Mouse (Mus musculus): ENCODE data around the gene Akr1cl. TPM values are rescaled to one million over a fixed set of nuclear protein-coding genes. Genes with fewer than 3 reads are reported as not detected.
"Not testable (repeated sequence)": the region's sequence is repeated elsewhere in the genome, so short reads cannot be mapped to it uniquely, and the experiment has no call there.

Gene Akr1cl
- not detected for total RNA-seq (2021)
- long read RNA-seq, experiment 1: 0 reads
- long read RNA-seq, experiment 2: 0 reads

DNA sequence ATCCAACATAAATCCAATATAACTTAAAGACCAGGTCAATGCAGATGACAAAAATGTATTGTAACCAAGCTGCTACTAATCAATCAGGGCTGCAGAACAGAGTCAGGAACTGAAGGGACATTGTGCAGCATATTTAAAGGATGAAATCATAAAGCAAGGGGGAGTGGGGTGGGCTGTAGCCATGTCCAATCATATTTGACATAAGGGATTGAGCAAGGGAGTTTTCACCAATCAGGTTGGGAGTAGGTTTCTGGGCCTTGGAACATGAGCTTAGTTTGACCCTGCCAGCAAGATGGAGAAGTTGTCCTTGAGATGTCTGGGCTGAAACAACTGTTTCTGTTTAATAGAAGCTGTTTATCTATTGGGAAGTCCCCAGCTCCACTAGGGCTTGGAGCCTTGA is at the start of gene Akr1cl:
Gene Akr1cl, minus strand, starts transcription at position 119 of the 400 bp plus-strand sequence.
- Histone ChIP-seq H3K4me3 (no peak within 1 kb of the TSS), H3K27ac (no peak within 1 kb of the TSS)
- DNase-seq (ENCODE audit: extremely low spot score in 1 of 2, low spot score in 2 of 2): no peak
- no peak for TF ChIP-seq CTCF (IDR thresholded peaks at IDR 0.05)
- intact Hi-C loops (cut with DNase I): no loop called here

DNA sequence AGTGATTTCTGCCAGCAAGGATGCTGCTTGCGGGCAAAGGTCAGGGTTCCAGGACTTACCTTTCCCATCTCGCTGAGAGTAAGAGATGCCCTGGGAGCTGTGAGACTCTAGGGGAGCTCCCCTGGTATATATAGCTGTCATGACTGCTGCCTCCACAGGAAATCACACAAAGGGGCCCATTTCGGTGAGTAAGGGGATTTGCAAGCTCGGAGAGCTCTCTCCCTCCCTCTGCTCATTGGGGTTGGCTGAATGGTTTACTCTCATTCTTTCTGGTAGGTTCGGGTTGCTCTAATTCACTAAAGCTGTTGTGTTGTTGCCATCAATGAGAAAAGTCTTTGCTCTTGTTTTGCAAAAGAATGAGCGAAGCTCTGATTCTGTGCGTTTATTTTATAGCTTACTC is 49.6 kb upstream of the Akr1cl start, which contains the start of gene Crygb:
Gene Crygb, minus strand, starts transcription at position 101 of the 400 bp plus-strand sequence.
- TF ChIP-seq CTCF (IDR thresholded peaks at IDR 0.05): no peak
- intact Hi-C loops (cut with DNase I): no loop called here
- no peak within 1 kb of the TSS for H3K4me3 ChIP-seq
- H3K27ac ChIP-seq: no peak within 1 kb of the TSS
- DNase-seq (ENCODE audit: extremely low spot score in 1 of 2, low spot score in 2 of 2): no peak

DNA sequence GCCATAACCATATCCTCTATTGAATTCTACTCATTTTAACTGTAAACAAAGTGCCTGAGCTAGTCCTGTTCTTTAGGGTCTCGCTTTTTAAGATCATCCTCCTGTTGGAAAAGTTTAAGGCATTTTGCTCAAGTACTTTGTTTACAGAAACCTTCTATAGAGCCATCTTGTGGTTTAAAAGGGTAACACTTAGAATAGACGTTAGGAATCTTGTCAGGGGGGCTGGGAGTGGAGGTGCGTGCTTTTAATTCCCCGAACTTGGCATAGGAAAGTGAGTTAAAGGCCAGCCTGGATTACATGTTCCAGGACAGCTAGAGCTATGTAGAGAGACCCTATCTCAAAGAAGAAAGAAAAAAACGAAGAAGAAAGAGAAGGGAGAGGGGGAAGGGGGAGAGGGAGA is 43.0 kb upstream of the Akr1cl start:
- intact Hi-C loops (cut with DNase I): loop anchor here (2.0 to 10.0 kb wide), 2 partner anchors 29 to 1421 kb away; no protein-coding TSS in a partner anchor
- Histone ChIP-seq H3K27ac (no peak overlapping the region), H3K4me3 (no peak overlapping the region)
- DNase-seq (ENCODE audit: extremely low spot score in 1 of 2, low spot score in 2 of 2): no peak
- peak; percentile 52 for TF ChIP-seq CTCF (IDR thresholded peaks at IDR 0.05)

DNA sequence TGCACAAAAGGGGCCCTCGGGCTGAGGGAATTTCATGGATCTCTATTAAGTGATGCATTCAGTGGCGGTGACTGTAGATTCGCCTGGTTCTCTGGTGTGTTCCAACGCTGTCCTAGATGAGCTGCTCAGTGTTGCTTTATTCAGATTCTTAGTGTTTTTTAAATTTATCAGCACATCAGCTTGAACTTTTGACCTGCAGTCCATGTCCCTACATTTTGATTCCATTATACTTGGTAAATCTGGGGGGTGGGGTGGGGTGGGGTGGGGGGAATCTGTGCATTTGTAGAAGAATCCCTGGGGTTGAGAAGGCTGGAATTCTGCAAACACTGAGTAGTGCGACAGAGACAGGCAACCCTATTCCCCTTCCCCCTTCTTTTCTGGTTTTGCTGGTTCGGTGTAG is 41.0 kb upstream of the Akr1cl start, which contains the start of gene Crygc:
Gene Crygc, minus strand, starts transcription at position 101 of the 400 bp plus-strand sequence.
- no peak within 1 kb of the TSS for H3K27ac ChIP-seq
- H3K4me3 ChIP-seq: no peak within 1 kb of the TSS
- intact Hi-C loops (cut with DNase I): loop anchor here (10.0 kb wide), 1 partner anchor 1419 kb away; no protein-coding TSS in a partner anchor
- TF ChIP-seq CTCF (IDR thresholded peaks at IDR 0.05): no peak
- no peak for DNase-seq (ENCODE audit: extremely low spot score in 1 of 2, low spot score in 2 of 2)

DNA sequence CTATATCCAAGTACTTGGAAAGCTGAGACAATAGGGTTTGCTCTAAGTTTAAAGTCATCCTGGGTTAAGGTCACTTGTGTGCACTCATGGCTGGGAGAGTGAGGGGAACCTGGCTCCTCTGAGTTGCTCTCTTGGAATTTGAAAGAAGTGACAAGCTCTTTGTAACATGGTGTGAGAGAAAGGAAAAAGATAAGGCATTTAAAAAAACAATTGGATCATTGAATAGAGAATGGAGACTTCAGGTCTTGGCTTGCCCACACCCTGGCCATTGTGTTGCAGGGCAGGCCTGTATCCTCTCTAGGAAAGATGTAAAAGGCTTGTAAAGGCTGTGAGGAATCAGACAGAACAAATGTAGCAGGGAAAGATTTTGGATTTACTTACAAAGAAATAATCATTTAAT is 35.3 kb upstream of the Akr1cl start:
- no peak for DNase-seq (ENCODE audit: extremely low spot score in 1 of 2, low spot score in 2 of 2)
- TF ChIP-seq CTCF (IDR thresholded peaks at IDR 0.05): no peak

DNA sequence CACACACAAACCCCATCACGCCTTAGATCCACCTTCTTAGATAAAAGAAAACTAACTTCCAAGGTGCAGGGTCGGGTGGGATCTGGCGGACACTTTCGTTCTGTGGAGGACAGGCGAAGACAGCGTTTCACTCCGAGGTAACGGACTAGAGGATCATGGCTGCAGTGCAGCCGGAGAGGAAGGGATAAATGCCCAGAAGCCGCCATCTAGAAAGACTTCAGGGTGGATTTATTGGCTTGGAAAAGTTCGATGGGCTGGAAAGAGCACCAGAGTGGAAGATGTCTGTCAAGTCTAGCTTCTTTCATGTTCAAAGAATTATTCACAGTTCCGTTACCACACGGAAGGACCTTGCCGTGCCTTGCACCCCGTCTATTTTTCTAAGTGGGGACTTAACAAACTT is 31.6 kb upstream of the Akr1cl start:
- H3K4me3 ChIP-seq: no peak overlapping the region
- no peak overlapping the region for H3K27ac ChIP-seq
- intact Hi-C loops (cut with DNase I): no loop called here
- no peak for TF ChIP-seq CTCF (IDR thresholded peaks at IDR 0.05)
- DNase-seq (ENCODE audit: extremely low spot score in 1 of 2, low spot score in 2 of 2): no peak

More for the DNA sequence above, 35.3 kb upstream of the Akr1cl start:
- Histone ChIP-seq H3K4me3 (no peak overlapping the region), H3K27ac (no peak overlapping the region)
- intact Hi-C loops (cut with DNase I): no loop called here

DNA sequence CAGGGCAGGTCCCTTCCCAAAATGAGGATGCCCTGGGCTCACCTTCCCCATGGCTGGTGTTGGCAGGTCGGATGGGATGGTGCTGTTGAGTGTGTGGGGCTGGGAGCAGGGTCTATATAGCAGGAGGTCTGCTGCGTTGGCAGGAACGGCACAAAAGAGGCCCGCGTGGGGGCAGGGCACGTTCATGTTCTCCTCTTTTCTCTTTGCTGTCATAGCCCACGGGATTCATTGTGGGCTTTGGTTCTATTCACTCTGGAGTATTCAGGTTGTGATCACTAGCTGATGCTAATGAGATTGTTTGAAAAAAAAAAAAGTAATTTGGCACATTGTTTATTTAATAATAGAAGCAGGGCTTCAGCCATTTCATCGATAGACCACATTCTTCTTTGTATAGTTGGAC is 30.8 kb upstream of the Akr1cl start, which contains the start of gene Crygd:
Gene Crygd, minus strand, starts transcription at position 101 of the 400 bp plus-strand sequence.
- intact Hi-C loops (cut with DNase I): no loop called here
- Histone ChIP-seq H3K27ac (no peak within 1 kb of the TSS), H3K4me3 (no peak within 1 kb of the TSS)
- no peak for TF ChIP-seq CTCF (IDR thresholded peaks at IDR 0.05)
- DNase-seq (ENCODE audit: extremely low spot score in 1 of 2, low spot score in 2 of 2): no peak

DNA sequence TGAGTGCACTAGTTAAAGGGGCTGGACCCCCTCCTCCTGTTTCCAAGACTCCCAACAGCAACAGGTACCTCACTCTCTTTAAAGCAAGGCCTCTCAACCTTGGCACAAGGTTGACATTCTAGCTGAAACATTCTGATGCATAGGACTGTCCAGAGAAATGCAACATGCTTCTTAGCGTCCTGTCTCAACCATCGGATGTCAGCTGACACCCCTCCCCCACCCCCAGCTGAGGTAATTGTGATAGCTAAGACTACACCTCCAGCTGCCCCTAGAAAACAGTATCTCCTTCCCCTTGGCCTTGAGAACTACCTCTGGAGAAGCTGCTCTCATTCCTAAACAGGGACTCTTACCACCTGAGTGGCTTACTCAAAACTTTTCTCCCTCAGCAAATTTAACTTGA is 19.6 kb upstream of the Akr1cl start:
- intact Hi-C loops (cut with DNase I): no loop called here
- H3K27ac ChIP-seq: no peak overlapping the region
- no peak for TF ChIP-seq CTCF (IDR thresholded peaks at IDR 0.05)
- H3K4me3 ChIP-seq: no peak overlapping the region
- no peak for DNase-seq (ENCODE audit: extremely low spot score in 1 of 2, low spot score in 2 of 2)

DNA sequence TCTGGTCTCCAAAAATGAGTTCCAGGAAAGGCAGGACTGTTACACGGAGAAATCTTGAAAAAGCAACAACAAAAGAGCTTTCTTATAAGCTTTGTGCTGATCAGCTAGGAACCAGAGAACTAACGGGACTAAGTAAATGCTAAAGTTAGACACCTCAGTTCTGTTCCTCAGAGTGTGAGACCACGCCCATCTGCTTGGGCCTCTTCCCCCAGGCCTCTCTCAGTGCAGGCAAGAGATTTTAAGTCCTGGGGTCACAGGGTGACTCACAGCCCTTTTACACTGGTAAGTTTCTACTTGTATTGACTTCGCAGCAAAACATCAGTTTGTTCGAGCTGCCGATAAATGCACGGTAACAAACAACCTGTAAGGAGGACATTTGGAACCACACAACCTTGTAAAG is 19.1 kb upstream of the Akr1cl start:
- no peak overlapping the region for H3K27ac ChIP-seq
- intact Hi-C loops (cut with DNase I): no loop called here
- H3K4me3 ChIP-seq: no peak overlapping the region
- DNase-seq (ENCODE audit: extremely low spot score in 1 of 2, low spot score in 2 of 2): no peak
- no peak for TF ChIP-seq CTCF (IDR thresholded peaks at IDR 0.05)

DNA sequence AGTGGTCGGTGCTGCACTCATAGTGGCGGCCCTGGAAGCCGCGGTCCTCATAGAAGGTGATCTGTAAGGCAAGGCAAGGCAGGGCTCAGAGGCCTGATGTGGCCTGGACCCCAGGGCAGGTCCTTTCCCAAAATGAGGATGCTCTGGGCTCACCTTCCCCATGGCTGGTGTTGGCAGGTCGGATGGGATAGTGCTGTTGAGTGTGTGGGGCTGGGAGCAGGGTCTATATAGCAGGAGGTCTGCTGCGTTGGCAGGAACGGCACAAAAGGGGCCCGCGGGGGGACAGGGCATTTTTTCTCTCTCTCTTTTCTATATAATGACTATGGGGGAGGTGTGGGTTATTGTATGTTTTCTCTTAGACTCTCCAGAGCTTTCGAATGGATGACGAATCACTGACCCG is 18.4 kb upstream of the Akr1cl start, which contains the start of gene Cryge:
Gene Cryge, minus strand, starts transcription at position 198 of the 400 bp plus-strand sequence.
- DNase-seq (ENCODE audit: extremely low spot score in 1 of 2, low spot score in 2 of 2); intact Hi-C loops (cut with DNase I); H3K4me3 ChIP-seq; H3K27ac ChIP-seq: not testable (repeated sequence)

DNA sequence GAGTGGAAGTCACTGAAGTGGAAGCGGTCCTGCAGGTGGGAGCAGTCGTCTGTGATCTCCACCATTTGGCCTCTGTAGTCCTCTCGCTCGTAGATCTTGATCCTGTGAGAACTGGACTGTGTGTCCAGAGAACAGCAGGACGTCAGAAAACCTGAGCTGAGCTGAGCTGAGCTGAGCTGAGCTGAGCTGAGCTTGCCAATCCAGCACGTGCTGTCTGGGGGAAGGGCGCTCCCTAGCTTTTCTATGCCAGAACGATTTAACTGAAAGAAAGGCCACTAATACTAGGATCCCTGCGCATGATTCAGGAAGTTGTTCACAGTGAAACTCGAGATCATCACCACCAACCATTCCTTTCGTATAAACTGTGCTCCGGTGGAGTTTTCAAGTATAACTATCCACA is 16.2 kb upstream of the Akr1cl start:
- Histone ChIP-seq H3K27ac (no peak overlapping the region), H3K4me3 (no peak overlapping the region)
- intact Hi-C loops (cut with DNase I): no loop called here
- TF ChIP-seq CTCF (IDR thresholded peaks at IDR 0.05): no peak
- peak; percentile 16 to 20 for DNase-seq (ENCODE audit: extremely low spot score in 1 of 2, low spot score in 2 of 2)

DNA sequence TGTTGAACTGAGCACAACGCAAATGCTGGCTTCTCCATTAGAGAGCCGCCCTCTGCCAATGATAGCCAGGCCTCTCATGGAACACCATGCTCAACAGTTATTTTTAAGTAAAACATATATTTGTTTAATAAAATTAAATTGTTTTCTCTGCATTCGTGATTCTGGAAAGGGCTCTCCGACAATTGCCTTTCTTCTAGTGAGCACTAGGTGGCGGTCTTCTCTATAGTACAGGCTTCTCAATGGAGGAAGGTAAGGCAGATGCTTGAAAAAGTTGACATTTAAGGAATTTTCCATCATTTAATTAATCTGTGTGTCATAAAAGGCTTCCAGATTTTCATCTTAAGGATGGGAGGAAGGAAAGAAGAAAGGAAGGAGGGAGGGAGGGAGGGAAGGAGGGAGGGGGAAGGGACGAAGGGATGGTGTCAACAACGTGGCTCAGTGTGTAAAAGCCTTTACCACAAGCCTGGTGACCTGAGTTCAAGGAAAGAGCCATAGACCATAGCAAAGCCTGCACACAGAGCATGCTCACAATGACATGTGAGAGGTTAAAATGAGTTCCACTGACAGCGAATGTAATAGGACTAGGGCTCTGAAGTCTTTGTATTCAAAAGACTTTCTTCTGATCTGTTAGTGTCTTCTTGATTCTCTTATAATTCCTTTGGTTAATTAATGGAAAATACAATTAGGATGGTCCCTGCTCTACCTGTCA is 14.0 kb upstream of the Akr1cl start:
- peak; percentile 80 for TF ChIP-seq CTCF (IDR thresholded peaks at IDR 0.05)
- DNase-seq (ENCODE audit: extremely low spot score in 1 of 2, low spot score in 2 of 2): peak in 1 of 2 experiments; percentile 22
- intact Hi-C loops (cut with DNase I): loop anchor here (2.0 kb wide), 2 partner anchors 28 to 132 kb away; no protein-coding TSS in a partner anchor
- H3K27ac ChIP-seq: no peak overlapping the region
- no peak overlapping the region for H3K4me3 ChIP-seq
